Mouse (Mus musculus): ENCODE data around the gene Gp1ba. TPM values are rescaled to one million over a fixed set of nuclear protein-coding genes. Genes with fewer than 3 reads are reported as not detected.

The Gp1ba gene
- polyA plus RNA-seq, 1 experiment: not detected

DNA sequence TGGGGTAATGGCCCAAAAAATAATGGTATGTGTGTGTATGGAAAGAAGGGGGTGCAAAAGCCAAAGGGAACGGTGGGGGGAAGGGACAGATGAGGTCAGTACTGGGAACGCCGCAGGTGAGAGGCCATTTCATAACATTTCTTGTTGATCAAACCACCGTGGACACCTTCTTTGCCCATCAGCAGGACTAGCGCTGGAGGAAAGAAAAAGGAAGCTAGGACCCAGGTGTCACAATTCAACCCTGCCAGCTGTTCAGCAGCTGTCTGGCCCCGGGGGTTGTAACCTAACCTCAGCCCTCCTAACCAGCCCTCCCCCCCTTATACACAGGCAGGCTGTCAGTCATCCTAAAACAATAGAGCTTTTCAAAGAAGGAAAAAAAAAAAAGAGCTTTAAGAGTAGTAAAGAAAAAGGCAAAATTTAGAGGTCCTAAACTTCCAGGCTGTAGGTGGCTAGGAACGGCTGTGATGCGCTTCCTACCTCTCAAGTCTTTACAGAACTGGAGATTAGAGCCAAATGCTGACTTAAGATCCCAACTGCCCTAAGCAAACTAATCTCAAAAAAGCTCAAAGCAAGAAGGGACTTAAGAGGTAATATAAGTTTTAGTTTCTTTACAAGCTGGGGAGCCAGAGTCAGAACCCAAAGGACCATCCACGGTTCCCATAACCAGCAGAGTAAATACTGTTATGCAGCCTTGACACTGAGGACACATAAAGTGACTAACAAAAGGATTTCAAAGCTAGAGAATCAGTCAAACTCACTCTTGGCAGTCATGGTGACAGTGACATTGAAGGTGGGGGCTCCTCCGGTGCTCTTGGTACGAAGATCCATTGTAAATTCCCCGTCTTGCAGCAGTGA, 13.3 kb downstream of the Gp1ba start:
- DNase-seq (ENCODE audit: extremely low spot score in 1 of 2, low spot score in 1 of 2): no peak

DNA sequence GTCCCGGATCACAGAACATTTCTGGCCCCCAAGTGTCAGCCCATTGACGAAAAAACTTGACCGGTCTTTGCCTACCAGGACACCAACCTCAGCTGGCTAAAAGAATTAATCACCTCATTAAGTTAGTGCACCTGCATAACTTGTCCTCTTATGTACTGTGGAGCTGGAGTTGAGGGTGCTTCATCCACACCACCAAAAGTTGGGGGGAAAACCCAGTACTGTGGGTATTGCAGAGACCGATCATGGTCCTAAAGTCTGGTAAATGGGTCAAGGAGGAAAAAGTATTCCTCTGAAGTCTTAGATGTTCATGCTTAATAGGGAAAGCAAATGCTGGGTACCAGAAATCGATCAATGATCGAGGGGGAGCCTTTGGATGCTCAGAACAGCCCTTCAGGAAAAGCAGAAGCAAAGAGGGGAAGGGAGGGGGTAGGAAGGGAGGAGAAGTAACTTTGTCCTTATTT, 14.0 kb downstream of the Gp1ba start:
- no peak for DNase-seq (ENCODE audit: extremely low spot score in 1 of 2, low spot score in 1 of 2)

DNA sequence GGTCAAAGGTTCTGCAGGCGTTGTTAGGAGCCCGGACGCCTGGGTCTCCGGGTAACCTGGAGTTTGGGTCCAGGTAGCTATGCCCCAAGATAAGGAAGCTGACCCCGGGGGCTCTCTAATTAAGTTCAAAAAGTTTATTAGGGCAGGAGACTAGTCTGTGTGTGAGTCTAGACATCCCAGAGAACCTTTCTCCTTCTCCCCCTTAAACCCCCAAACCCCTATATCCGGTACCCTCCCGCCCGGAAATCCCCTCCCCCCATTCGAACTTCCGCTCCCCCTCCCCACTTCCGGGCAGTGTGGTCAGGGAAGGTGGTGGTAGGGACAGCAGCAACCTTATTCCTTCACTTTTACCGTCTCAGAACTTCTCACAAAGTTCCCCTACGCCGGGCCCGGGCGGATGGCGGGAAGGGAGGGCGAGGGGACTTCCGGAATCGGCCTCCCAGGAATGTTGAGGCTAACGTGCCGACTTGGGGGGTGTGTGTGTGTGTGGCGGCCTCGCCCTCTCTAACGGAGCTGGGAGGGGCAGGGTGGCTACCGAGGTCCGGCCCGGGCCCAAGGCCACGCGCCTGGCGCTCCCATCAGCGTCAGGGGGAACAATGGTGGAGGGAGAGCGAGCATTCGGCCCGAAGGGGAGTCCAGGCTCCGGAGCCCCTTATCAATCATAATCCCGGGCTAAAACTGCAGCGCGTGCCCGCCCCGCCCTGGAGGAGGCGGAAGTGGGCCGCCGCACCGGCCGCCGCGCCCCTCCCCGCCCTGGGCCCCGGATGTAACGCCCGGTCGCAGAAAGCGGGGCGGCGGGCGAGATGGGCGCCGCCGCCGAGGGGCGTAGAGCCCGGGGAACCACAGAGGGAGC, 14.6 kb downstream of the Gp1ba start:
- DNase-seq (ENCODE audit: extremely low spot score in 1 of 2, low spot score in 1 of 2): no peak

DNA sequence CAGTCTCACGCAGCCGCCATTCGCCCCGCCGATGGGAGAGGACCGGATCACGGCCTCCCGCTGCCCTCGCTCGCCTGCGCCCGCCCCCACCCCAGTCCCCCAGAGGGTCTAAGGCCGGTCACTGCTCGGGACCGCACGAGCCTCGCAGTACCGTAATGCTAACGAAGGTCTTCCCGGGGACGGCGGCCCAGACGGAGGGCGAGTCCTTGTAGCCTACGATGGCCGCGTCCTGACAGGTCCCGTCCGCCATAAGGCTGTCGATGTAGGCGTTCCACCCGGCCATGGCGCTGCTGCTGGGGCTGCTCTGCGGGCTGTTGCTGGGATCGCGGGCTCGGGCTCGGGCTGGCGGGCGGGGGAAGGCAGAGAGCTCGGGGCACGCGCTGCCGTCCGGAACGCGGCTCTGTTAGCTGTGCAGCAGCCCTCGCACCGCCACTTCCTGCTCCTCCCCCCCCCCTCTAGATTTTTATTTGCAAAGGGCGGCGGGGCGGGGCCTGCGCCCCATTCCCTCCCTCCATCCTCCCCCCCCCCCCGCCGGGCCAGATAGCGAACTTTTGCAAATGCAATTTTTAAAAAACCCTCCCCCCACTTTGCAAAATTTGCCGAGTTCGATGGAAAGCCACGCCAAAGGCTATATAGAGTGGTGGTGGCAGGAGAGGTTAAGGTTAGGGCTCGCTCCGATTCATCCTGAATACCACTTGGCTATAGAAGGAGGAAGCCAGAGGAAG, 15.4 kb downstream of the Gp1ba start, which contains the start of gene Pfn1:
Gene Pfn1, minus strand, starts transcription at position 447 of the 725 bp plus-strand sequence.
- peak in 1 of 2 experiments; percentile 72 for DNase-seq (ENCODE audit: extremely low spot score in 1 of 2, low spot score in 1 of 2)

DNA sequence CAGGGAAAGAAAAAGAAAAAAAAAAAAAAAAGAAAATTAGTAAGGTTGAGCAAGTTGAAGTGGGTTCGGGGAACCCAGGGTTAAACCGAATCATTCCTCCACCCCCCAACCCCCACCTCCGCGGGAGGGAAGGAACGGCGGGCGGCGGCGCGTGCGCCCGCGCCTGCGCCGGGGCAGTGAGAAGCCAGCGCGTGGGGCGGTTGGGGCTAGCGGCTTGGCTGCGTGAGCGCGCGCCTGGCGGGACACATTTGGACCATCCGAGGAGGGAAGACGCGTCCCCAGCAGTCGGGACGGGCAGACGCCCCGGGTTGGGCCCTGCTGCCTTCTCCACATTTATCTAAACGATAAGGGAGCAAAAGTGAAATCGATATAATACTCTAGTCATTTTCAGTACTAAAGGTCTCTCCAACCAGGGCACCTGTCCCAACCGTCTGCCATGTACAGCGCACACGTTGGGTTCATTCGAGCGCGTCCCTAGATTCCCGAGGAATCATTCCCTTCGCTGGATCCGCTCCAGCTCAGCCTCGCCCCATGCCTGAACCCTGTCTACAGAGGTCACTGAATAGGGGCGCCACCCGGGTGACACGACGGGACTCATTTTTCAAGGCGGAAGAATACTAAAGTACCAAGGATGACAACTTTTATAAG, 16.1 kb downstream of the Gp1ba start:
- DNase-seq (ENCODE audit: extremely low spot score in 1 of 2, low spot score in 1 of 2): peak in 1 of 2 experiments; percentile 72

DNA sequence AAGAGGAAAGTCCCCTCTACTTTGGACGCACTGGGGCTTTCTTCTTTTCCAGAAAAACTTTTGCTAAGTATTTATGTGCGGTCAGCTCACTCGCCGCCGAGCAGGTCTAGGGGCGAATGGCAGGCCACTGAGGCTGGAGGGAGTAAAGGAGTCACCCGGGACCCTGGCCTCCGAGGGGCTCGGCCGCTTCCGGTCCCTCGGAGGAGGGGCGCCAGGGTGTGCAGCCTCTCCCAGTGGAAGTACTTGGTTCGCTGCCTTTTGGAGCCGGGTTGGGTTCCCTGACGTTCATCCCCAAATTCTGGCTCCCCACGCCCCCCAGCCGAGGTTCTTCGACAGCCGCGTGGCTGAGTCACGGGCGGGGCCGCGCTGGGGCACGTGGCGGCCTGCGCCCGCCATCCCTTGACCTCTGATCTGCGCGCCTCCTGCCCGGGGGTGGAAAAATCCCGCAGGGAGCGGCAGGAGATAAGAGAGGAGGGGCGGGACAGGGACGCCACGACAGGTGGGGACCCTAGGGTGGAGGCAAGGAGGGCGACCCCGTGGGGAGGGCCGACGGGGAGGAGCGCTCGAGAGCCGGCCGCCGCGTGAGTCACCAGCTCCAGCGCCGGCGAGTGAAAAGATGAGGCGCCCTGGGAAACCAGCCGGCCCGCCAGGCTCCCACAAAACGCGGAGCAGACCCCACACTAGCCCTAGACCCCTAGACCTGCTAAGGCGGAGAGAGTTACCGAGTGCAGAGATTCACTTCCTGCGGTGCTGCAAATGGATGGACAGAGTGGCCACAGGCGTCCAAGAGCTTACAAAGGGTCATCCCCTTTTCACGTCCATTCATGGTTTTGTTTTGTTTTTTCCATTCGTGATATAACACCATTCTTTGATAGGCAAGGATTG, 16.9 kb downstream of the Gp1ba start:
- DNase-seq (ENCODE audit: extremely low spot score in 1 of 2, low spot score in 1 of 2): no peak

DNA sequence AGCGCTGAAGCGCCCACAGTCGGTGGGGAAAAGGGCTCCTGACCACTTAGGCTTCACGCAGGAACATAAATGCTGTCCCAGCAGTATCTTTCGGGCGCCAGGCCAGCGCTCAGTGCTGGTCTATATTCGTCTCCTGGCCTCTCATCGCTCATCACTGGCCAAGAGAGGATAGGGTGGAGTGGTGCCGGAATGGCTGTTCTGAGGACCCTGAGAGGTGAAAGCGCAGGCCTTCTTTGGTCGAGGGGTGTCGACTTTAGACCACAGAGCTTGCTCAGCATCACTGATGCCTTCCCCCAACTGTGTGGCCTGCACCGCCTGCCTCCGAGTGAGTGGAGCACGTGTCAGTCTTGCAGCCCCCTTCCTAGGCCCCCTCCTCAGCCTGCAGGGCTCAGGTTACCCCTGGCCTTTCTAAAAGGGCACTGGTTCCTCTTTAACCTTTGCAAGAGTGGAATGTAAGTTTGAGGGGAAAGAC, 17.6 kb downstream of the Gp1ba start:
- no peak for DNase-seq (ENCODE audit: extremely low spot score in 1 of 2, low spot score in 1 of 2)

DNA sequence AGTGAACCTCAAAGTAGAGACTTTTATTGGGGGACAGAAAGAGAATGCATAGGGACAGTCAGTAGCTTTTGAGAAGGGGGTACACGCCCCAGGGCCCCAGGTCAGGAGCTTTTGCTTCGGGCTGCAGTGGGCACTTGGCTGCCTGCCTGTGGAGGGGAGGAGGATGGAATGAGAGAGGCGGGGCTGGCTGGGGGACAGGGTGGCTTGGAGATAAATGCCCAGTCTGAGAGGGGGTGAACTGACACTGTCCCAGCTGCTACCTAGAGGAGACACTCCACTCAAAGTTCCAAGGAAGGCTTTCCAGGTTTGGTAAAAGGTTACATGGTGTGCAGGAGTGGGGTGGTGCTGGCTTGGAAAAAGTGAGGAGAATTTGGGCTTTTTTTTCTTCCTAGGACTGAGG, 18.0 kb downstream of the Gp1ba start, which contains the start of gene Eno3:
Gene Eno3, plus strand, starts transcription at position 239 of the 400 bp plus-strand sequence.
- DNase-seq (ENCODE audit: extremely low spot score in 1 of 2, low spot score in 1 of 2): no peak

DNA sequence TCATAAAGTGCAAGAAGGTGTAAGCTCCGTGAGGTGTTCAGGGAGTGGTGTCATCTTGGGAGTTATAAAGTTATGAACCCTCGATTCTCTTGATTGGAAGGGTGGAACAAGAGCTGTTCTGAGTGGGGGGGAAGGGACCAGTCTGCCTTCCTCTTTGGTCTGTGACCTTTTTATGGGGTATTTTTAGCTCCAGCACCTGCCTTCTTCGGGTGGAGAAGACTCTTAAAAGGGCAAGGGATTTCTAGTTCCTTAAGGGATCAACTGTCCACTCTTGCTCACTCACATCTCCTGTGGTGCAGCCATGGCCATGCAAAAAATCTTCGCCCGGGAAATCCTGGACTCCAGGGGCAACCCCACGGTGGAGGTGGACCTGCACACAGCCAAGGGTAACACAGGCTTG, 18.7 kb downstream of the Gp1ba start:
- no peak for DNase-seq (ENCODE audit: extremely low spot score in 1 of 2, low spot score in 1 of 2)

DNA sequence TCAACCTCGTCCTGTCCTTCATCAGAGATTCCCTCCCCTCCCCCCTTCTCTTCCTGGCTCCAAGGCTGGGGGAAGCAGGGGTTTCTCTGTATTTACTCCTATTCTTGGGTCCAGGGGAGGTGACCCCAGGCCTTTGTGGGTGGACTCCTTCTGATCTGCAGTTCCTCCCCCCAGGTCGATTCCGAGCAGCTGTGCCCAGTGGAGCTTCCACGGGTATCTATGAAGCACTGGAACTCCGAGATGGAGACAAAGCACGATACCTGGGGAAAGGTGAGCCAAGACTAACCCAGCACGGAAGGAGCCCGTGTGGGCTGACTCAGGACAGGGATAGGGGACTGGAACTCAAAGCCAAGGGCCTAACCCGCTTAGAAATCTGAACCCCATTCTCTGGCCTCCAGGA, 19.1 kb downstream of the Gp1ba start:
- no peak for DNase-seq (ENCODE audit: extremely low spot score in 1 of 2, low spot score in 1 of 2)

DNA sequence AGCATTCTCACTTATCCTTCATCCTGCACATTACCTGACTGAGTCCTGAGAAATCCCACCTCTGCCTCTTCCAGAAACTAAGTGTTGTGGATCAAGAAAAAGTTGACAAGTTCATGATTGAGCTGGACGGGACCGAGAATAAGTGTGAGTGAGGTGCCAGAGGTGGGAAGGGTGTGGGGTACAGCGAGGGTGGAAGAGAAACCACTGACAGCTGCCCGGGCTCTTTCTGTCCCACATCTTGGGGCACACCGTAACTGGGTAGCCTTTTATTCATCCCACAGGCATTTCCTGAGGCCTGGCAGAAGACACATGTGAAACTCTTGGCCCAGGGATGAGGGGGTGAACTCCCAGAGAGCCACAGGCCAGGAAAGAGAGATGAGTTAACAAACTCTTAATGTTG, 19.6 kb downstream of the Gp1ba start:
- DNase-seq (ENCODE audit: extremely low spot score in 1 of 2, low spot score in 1 of 2): no peak

DNA sequence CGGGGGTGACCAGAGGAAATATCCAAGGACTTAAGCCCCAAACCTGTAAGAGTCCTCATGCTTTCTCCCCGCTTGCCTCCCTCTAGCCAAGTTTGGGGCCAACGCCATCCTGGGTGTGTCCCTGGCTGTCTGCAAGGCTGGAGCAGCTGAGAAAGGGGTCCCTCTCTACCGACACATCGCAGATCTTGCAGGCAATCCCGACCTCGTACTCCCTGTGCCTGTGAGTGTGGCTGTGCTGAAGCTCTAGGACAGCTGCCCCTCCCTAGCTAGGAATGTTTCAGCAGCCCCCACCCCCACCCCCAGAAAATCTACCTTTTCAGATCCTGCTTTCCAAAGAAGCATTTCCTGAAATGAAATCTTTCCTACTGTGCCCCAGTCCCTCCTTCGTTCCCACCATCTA, 20.0 kb downstream of the Gp1ba start:
- DNase-seq (ENCODE audit: extremely low spot score in 1 of 2, low spot score in 1 of 2): no peak

DNA sequence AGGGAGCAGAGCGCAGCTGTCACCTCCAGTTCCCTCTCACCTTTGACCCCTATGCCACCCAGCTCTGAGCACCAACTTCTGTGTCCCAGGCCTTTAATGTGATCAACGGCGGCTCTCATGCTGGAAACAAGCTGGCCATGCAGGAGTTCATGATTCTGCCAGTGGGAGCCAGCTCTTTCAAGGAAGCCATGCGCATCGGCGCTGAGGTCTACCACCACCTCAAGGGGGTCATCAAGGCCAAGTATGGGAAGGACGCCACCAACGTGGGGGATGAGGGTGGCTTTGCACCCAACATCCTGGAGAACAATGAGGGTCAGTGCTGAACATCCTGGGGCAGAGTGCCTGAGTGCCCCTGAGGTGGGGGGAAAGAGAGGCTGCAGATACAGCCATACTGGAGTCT, 21.6 kb downstream of the Gp1ba start:
- DNase-seq (ENCODE audit: extremely low spot score in 1 of 2, low spot score in 1 of 2): no peak

DNA sequence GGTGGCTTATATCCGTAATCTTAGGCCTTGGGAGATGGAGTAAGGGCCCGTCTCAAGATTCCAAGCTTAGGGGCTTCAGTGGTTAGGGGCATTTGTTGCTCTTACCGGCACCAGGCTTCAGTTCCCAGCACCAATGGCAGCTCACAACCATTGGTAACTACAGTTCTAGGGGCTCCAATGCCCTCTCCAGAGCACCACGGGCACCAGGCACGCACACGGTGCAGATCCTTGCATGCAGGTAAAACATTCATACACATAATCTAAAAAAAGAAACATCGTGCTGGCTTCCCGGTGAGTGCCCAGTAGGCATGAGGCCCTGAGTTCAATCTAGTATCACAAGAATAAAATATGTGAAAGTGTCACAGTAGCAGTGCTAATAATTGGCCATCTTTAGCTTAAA, 24.2 kb downstream of the Gp1ba start:
- DNase-seq (ENCODE audit: extremely low spot score in 1 of 2, low spot score in 1 of 2): no peak

DNA sequence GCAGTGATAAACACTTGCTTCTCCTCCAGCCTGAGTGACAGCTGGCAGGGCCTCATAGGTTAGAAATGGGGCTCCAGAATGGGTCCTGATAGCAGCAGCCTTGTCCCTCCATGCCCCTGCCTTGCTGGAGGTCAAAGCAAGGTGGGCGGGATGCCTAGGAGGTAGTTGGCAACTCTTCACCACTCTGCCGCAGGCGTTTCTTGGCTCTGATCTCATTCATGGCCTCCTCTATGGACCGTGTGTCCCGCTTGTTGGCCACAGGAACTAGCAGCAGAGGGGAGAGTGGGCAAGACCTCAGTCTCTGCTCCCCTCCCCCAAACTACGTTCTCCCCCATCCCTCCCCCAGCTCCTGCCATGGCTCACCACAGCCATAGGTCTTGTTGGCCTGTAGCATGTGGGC, 25.0 kb downstream of the Gp1ba start:
- DNase-seq (ENCODE audit: extremely low spot score in 1 of 2, low spot score in 1 of 2): no peak

DNA sequence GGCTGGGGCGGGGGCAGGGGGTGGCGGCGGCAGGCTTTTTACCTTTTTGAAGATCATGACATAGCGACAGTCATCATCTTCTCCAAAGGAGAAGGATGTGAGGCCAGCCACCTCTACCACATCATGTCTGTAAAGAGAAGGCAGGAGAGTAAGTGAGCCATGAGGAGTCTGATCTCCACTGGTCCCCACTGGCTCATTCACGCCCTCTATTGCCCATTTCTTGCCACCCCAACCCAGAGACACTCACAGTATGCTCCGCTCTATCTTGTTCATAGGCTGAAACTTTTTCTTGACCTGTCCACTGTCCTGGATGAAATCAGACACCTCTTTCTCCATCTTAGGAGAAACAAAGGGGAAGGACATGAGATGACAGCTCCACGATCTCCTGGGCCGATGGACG, 25.8 kb downstream of the Gp1ba start:
- DNase-seq (ENCODE audit: extremely low spot score in 1 of 2, low spot score in 1 of 2): no peak

DNA sequence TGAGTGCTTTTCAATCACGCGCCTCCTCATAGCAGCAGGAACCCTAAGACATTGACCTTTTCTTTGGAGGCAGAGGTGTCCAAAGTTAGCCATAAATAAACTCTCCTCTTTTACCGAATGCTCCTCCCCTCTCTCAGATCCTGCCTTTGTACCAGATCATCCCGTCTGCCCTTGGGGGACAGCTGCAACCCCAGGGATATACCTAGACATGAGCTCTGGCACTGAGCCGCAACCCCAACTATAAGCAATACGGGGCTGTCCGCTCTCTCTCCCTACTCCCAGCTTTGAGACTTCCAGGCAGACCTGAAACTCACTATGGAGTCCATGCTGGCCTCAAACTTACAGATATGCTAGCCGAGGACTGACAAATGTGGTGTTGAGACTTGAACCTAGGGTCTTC, 27.8 kb downstream of the Gp1ba start:
- DNase-seq (ENCODE audit: extremely low spot score in 1 of 2, low spot score in 1 of 2): no peak

DNA sequence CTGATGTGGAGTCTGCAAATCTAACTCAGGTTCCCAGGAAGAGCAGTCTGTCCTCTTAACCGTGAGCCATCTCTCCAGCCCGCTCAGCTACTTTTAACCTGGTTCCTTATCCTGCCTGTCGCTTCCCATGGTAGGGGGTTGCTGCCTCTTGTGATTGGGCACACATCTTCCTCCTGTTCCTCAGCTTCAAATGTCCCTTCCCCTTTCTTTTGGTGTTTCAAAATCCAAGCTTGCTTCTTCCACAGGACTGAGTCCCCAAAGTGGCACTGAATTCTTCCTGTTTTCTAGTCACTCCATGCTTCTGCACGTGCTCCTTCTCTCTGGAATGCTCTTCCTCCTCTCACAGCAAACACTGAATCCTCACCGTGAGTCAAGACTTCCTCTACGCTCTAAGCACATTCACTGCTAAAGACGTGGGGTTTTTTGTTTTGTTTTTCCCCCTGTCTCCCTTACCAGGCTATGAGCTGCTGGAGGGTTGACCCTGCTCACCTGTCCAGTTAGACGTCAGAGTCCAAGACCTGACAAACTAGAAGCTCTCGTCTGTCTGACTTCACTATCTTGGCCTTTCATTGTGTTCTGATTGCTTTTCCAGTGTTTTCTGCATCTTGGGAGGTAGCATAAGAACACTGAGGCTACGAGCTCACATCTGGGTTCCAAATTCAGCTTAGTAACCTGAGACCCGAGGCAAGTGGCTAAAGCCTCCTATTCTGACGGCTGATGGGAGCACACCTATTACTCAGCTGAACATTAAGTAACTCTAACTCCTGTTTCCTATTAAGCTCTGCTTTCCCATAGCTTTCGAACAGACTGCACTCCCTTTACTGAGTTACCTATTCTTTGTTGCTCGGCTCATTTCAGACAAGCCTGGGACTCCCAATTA, 28.6 kb downstream of the Gp1ba start:
- no peak for DNase-seq (ENCODE audit: extremely low spot score in 1 of 2, low spot score in 1 of 2)
